Mouse (Mus musculus): ENCODE measurements around the gene Kdm5b. TPM values are rescaled to one million over a fixed set of nuclear protein-coding genes. Genes with fewer than 3 reads are reported as not detected.
"Not testable (repeated sequence)": the region's sequence is repeated elsewhere in the genome, so short reads cannot be mapped to it uniquely, and the experiment has no call there.

Gene Kdm5b
- total RNA-seq, 1 experiment: 127 TPM

- DNase-seq (ENCODE audit: low read depth, low spot score): no peak
- in situ Hi-C loops (cut with MboI; ENCODE audit: low sequenced_read_pairs in 2 of 2, unreplicated experiment in 2 of 2): no loop called here
- no peaks in the 10 kb centered on the region for H3K36me3 ChIP-seq (ENCODE audit: control insufficient read depth, insufficient read depth, low read length, poor library complexity, severe bottlenecking)
- H3K9me3 ChIP-seq (ENCODE audit: control insufficient read depth, insufficient read depth, low read depth, low read length): no peaks in the 10 kb centered on the region
- no peak overlapping the region for H3K4me3 ChIP-seq (ENCODE audit: insufficient read depth in 1 of 2, low read depth in 1 of 2, low read length in 2 of 2, poor library complexity in 1 of 2, severe bottlenecking in 1 of 2)
- no peak overlapping the region for H3K27ac ChIP-seq (ENCODE audit: insufficient read depth, low read depth, low read length, poor library complexity, severe bottlenecking)
- TF ChIP-seq ZC3H11A (IDR thresholded peaks at IDR 0.05; ENCODE audit: borderline replicate concordance, low read depth, low read length) (no peak), HCFC1 (IDR thresholded peaks at IDR 0.05; ENCODE audit: borderline replicate concordance, insufficient read depth, low read length) (no peak), CHD2 (IDR thresholded peaks at IDR 0.05; ENCODE audit: low read depth, low read length) (no peak), ZNF384 (IDR thresholded peaks at IDR 0.05; ENCODE audit: low read depth, low read length) (no peak), MAFK (IDR thresholded peaks at IDR 0.05; ENCODE audit: insufficient read depth, low read depth, low read length) (no peak)
- peaks cover 1 to 7% of the 10 kb centered on the region in 2 experiments; a peak in 1 of 4 replicates for H3K4me1 ChIP-seq (ENCODE audit: control insufficient read depth in 2 of 2, insufficient read depth in 2 of 2, low read length in 2 of 2, poor library complexity in 1 of 2)
- no peak overlapping the region for H3K9ac ChIP-seq (ENCODE audit: insufficient read depth, low read depth, low read length, poor library complexity, severe bottlenecking)
Measured at GRCm38 (mm10) chr1:134522325-134522724, 37.6 kb upstream of the Kdm5b start.

DNA sequence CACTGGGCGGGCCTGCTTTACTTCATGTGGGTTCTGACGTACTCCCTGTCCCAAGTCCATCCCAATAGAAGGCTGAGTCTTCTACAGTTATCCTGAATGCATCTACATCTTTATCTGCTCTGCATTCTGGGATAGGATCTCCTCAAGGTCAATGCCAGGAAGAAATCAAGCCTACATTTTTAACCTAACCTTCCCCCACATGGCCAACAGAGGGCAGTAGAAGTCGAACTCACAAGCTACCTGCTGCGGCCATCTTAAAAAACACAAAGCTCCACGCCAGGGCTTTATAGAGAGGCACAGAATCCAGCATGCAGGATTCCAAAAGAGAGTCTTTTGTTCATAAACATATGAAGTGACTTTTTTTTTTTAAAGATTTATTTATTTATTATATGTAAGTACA, 35.5 kb upstream of the Kdm5b start:
- no peak overlapping the region for H3K27ac ChIP-seq (ENCODE audit: insufficient read depth, low read depth, low read length, poor library complexity, severe bottlenecking)
- peaks cover 0 to 5% of the 10 kb centered on the region in 2 experiments; a peak in 1 of 4 replicates for H3K4me1 ChIP-seq (ENCODE audit: control insufficient read depth in 2 of 2, insufficient read depth in 2 of 2, low read length in 2 of 2, poor library complexity in 1 of 2)
- no peak overlapping the region for H3K4me3 ChIP-seq (ENCODE audit: insufficient read depth in 1 of 2, low read depth in 1 of 2, low read length in 2 of 2, poor library complexity in 1 of 2, severe bottlenecking in 1 of 2)
- no peaks in the 10 kb centered on the region for H3K9me3 ChIP-seq (ENCODE audit: control insufficient read depth, insufficient read depth, low read depth, low read length)
- DNase-seq (ENCODE audit: low read depth, low spot score): peak; percentile 78
- in situ Hi-C loops (cut with MboI; ENCODE audit: low sequenced_read_pairs in 2 of 2, unreplicated experiment in 2 of 2): no loop called here
- TF ChIP-seq ZC3H11A (IDR thresholded peaks at IDR 0.05; ENCODE audit: borderline replicate concordance, low read depth, low read length) (peak; percentile 82; the same call in 1 of the 2 replicates), HCFC1 (IDR thresholded peaks at IDR 0.05; ENCODE audit: borderline replicate concordance, insufficient read depth, low read length) (no peak), ZNF384 (IDR thresholded peaks at IDR 0.05; ENCODE audit: low read depth, low read length) (no peak)
- H3K9ac ChIP-seq (ENCODE audit: insufficient read depth, low read depth, low read length, poor library complexity, severe bottlenecking): no peak overlapping the region
- H3K36me3 ChIP-seq (ENCODE audit: control insufficient read depth, insufficient read depth, low read length, poor library complexity, severe bottlenecking): no peaks in the 10 kb centered on the region

GRCm38 (mm10) chr1:134525015-134525414, 35.0 kb upstream of the Kdm5b start:
- Histone ChIP-seq H3K4me3 (ENCODE audit: insufficient read depth in 1 of 2, low read depth in 1 of 2, low read length in 2 of 2, poor library complexity in 1 of 2, severe bottlenecking in 1 of 2) (no peak overlapping the region), H3K27ac (ENCODE audit: insufficient read depth, low read depth, low read length, poor library complexity, severe bottlenecking) (no peak overlapping the region), H3K9me3 (ENCODE audit: control insufficient read depth, insufficient read depth, low read depth, low read length) (no peaks in the 10 kb centered on the region), H3K36me3 (ENCODE audit: control insufficient read depth, insufficient read depth, low read length, poor library complexity, severe bottlenecking) (no peaks in the 10 kb centered on the region), H3K4me1 (ENCODE audit: control insufficient read depth in 2 of 2, insufficient read depth in 2 of 2, low read length in 2 of 2, poor library complexity in 1 of 2) (peaks cover 0 to 11% of the 10 kb centered on the region in 2 experiments; a peak in 1 of 4 replicates), H3K9ac (ENCODE audit: insufficient read depth, low read depth, low read length, poor library complexity, severe bottlenecking) (no peak overlapping the region)
- no peak for TF ChIP-seq ZC3H11A (IDR thresholded peaks at IDR 0.05; ENCODE audit: borderline replicate concordance, low read depth, low read length)
- no peak for DNase-seq (ENCODE audit: low read depth, low spot score)
- in situ Hi-C loops (cut with MboI; ENCODE audit: low sequenced_read_pairs in 2 of 2, unreplicated experiment in 2 of 2): no loop called here

GRCm38 (mm10) chr1:134526752-134527151, 33.2 kb upstream of the Kdm5b start:
- in situ Hi-C loops (cut with MboI; ENCODE audit: low sequenced_read_pairs in 2 of 2, unreplicated experiment in 2 of 2): no loop called here

DNA sequence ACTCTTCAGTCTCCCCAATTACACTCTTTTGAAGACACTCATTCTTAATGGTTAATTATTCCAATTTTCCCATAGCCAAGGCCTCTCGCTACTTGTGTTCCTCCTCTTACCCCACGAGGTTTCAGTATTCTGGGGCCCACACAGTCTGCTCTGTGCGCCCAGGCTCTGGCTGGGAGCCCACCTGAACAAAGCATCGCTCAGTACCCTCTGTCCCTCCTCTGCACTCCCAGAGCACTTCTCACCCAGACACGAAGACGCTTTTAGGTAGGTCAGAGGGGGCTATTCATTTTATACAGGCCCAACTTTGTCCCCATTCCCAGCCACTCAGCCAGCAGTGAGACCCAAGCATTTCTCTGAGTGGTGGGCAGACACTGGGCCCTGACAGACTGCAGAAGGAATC, 29.4 kb upstream of the Kdm5b start:
- Histone ChIP-seq H3K36me3 (ENCODE audit: control insufficient read depth, insufficient read depth, low read length, poor library complexity, severe bottlenecking) (no peaks in the 10 kb centered on the region), H3K4me3 (ENCODE audit: insufficient read depth in 1 of 2, low read depth in 1 of 2, low read length in 2 of 2, poor library complexity in 1 of 2, severe bottlenecking in 1 of 2) (no peak overlapping the region), H3K9ac (ENCODE audit: insufficient read depth, low read depth, low read length, poor library complexity, severe bottlenecking) (peak overlapping the region; percentile 15; the same call in 1 of the 2 replicates), H3K9me3 (ENCODE audit: control insufficient read depth, insufficient read depth, low read depth, low read length) (no peaks in the 10 kb centered on the region), H3K4me1 (ENCODE audit: control insufficient read depth in 2 of 2, insufficient read depth in 2 of 2, low read length in 2 of 2, poor library complexity in 1 of 2) (peaks cover 0 to 14% of the 10 kb centered on the region in 2 experiments; a peak in 1 of 4 replicates), H3K27ac (ENCODE audit: insufficient read depth, low read depth, low read length, poor library complexity, severe bottlenecking) (0 out of 2 replicates have a peak overlapping the region, but pooled peaks have one; percentile 4)
- in situ Hi-C loops (cut with MboI; ENCODE audit: low sequenced_read_pairs in 2 of 2, unreplicated experiment in 2 of 2): no loop called here
- no peak for DNase-seq (ENCODE audit: low read depth, low spot score)
- TF ChIP-seq HCFC1 (IDR thresholded peaks at IDR 0.05; ENCODE audit: borderline replicate concordance, insufficient read depth, low read length): no peak
- no peak for TF ChIP-seq ZNF384 (IDR thresholded peaks at IDR 0.05; ENCODE audit: low read depth, low read length)
- no peak for TF ChIP-seq MAFK (IDR thresholded peaks at IDR 0.05; ENCODE audit: insufficient read depth, low read depth, low read length)
- no peak for TF ChIP-seq CHD2 (IDR thresholded peaks at IDR 0.05; ENCODE audit: low read depth, low read length)
- TF ChIP-seq ZC3H11A (IDR thresholded peaks at IDR 0.05; ENCODE audit: borderline replicate concordance, low read depth, low read length): no peak

More at GRCm38 (mm10) chr1:134526752-134527151, 33.2 kb upstream of the Kdm5b start:
- H3K4me3 ChIP-seq (ENCODE audit: insufficient read depth in 1 of 2, low read depth in 1 of 2, low read length in 2 of 2, poor library complexity in 1 of 2, severe bottlenecking in 1 of 2): no peak overlapping the region
- H3K9ac ChIP-seq (ENCODE audit: insufficient read depth, low read depth, low read length, poor library complexity, severe bottlenecking): no peak overlapping the region
- no peak overlapping the region for H3K27ac ChIP-seq (ENCODE audit: insufficient read depth, low read depth, low read length, poor library complexity, severe bottlenecking)
- DNase-seq (ENCODE audit: low read depth, low spot score): no peak
- H3K36me3 ChIP-seq (ENCODE audit: control insufficient read depth, insufficient read depth, low read length, poor library complexity, severe bottlenecking): no peaks in the 10 kb centered on the region
- TF ChIP-seq HCFC1 (IDR thresholded peaks at IDR 0.05; ENCODE audit: borderline replicate concordance, insufficient read depth, low read length) (no peak), CHD2 (IDR thresholded peaks at IDR 0.05; ENCODE audit: low read depth, low read length) (no peak), ZNF384 (IDR thresholded peaks at IDR 0.05; ENCODE audit: low read depth, low read length) (no peak), MAFK (IDR thresholded peaks at IDR 0.05; ENCODE audit: insufficient read depth, low read depth, low read length) (no peak), ZC3H11A (IDR thresholded peaks at IDR 0.05; ENCODE audit: borderline replicate concordance, low read depth, low read length) (no peak)
- H3K9me3 ChIP-seq (ENCODE audit: control insufficient read depth, insufficient read depth, low read depth, low read length): no peaks in the 10 kb centered on the region
- H3K4me1 ChIP-seq (ENCODE audit: control insufficient read depth in 2 of 2, insufficient read depth in 2 of 2, low read length in 2 of 2, poor library complexity in 1 of 2): peaks cover 0 to 13% of the 10 kb centered on the region in 2 experiments; a peak in 1 of 4 replicates

DNA sequence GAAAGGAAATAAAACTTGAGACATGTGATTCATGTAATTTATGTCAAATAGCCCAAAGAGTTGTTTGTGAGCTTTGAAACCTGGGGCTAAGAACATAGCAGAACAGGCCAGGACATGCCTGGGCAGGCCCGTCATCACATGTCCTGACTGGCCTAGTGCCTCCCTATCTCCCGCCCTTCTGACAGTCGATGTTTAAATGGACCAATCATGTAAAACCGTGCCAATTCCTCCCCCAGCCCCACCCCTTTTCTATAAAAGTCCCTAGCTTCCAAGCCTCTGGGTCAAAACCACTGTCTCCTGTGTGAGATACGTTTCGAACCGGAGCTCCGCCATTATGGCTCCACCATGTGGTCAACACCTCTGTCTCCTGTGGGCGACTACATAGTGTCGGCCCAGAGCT, 26.3 kb upstream of the Kdm5b start:
- H3K36me3 ChIP-seq (ENCODE audit: control insufficient read depth, insufficient read depth, low read length, poor library complexity, severe bottlenecking); in situ Hi-C loops (cut with MboI; ENCODE audit: low sequenced_read_pairs in 2 of 2, unreplicated experiment in 2 of 2); H3K9me3 ChIP-seq (ENCODE audit: control insufficient read depth, insufficient read depth, low read depth, low read length); DNase-seq (ENCODE audit: low read depth, low spot score): not testable (repeated sequence)
- H3K4me3 ChIP-seq (ENCODE audit: insufficient read depth in 1 of 2, low read depth in 1 of 2, low read length in 2 of 2, poor library complexity in 1 of 2, severe bottlenecking in 1 of 2): peak overlapping the region in 1 of 2 experiments; percentile 51; a peak in 2 of 4 replicates
- peaks cover 5 to 17% of the 10 kb centered on the region in 2 experiments; a peak in 3 of 4 replicates for H3K4me1 ChIP-seq (ENCODE audit: control insufficient read depth in 2 of 2, insufficient read depth in 2 of 2, low read length in 2 of 2, poor library complexity in 1 of 2)
- H3K27ac ChIP-seq (ENCODE audit: insufficient read depth, low read depth, low read length, poor library complexity, severe bottlenecking): peak overlapping the region; percentile 95
- peak overlapping the region; percentile 74 for H3K9ac ChIP-seq (ENCODE audit: insufficient read depth, low read depth, low read length, poor library complexity, severe bottlenecking)
